Mouse (Mus musculus) kidney, embryonic 16.5 days (tissue): Measurements from ENCODE around the gene Itprid1. TPM values are rescaled to one million over a fixed set of nuclear protein-coding genes. Genes with fewer than 3 reads are reported as not detected.

ENCODE experiments used
- polyA plus RNA-seq: library from polyadenylated mRNA; unstranded; fragments of >200 nt; fragmentation: Nextera tagmentation; extraction: Ambion mirVana; gene quantifications from 2 replicates; pipeline ENCODE4 v1.2.1, GENCODE M21; 2015

Gene Itprid1
- polyA plus RNA-seq, 1 experiment from 2014 or later, result 0.12 TPM

Other genes with a start within 250 kb of the Itprid1 start
- not detected in 2 replicates for gene Neurod6, start 155.6 kb upstream of the Itprid1 start, polyA plus RNA-seq
- gene Ppp1r17, start 180.6 kb downstream of the Itprid1 start, polyA plus RNA-seq, result 0.09 and 0.19 TPM in 2 replicates